Mouse (Mus musculus) C2C12 (cell line): Measurements from ENCODE around the gene Sptbn2.

Experiments used
- CEBPB ChIP-seq: IDR thresholded peaks from one replicate; pipeline ENCODE4 v1.6.1; 2011; ENCODE audit warnings: low read depth, mild to moderate bottlenecking, control low read depth, moderate library complexity
- CTCF ChIP-seq: IDR thresholded peaks from one replicate; pipeline ENCODE4 v1.5.1; 2011; ENCODE audit not compliant: control insufficient read depth, insufficient read depth, insufficient read length
- FOSL1 ChIP-seq: IDR thresholded peaks from one replicate; pipeline ENCODE4 v1.8.0; 2011; ENCODE audit warnings: mild to moderate bottlenecking, low read length; ENCODE audit not compliant: poor library complexity, insufficient read depth, severe bottlenecking
- MAX ChIP-seq: IDR thresholded peaks from one replicate; pipeline ENCODE4 v1.6.1; 2011; ENCODE audit warnings: mild to moderate bottlenecking, control low read depth
- MYOD1 ChIP-seq: IDR thresholded peaks from one replicate; pipeline ENCODE4 v1.6.1; 2011; ENCODE audit warnings: low read depth; ENCODE audit not compliant: control insufficient read depth, insufficient read length
- MYOG ChIP-seq: IDR thresholded peaks from one replicate; pipeline ENCODE4 v1.6.1; 2011; ENCODE audit not compliant: control insufficient read depth, insufficient read length; ENCODE audit errors: extremely low read depth
- USF1 ChIP-seq: IDR thresholded peaks from one replicate; pipeline ENCODE4 v1.6.1; 2011; ENCODE audit warnings: low read depth, mild to moderate bottlenecking, control low read depth, moderate library complexity

DNA sequence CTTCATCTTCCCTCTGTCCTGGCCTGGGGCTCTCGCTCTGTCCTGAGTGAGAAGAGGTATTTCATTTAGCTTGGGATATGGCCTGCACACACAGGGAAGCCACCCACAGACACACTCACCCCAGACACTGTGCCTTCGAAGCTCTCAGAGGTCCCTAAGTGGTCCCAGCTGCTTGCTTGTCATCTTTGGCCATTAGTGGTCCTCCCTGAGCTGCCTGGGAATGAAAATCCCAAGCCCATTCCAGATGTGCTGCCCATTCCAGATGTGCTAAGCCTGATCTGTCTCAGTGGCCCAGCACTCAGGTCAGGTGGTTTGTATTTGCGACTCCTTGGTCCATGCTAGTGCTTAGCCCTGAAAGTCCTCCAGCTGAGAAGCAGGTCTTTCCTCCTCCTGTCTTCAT, 2.9 kb downstream of the Sptbn2 start:
- TF ChIP-seq CTCF, result no peak
- TF ChIP-seq MAX, result no peak
- TF ChIP-seq USF1, result no peak
- no peak for TF ChIP-seq CEBPB
- no peak for TF ChIP-seq MYOG
- no peak for TF ChIP-seq MYOD1
- TF ChIP-seq FOSL1, result no peak
